Mouse (Mus musculus) leukemia stem cell, adult 10-12 weeks (primary cell): ENCODE measurements around the gene Pkdcc. TPM values are rescaled to one million over a fixed set of nuclear protein-coding genes. Genes with fewer than 3 reads are reported as not detected.

Experiments
- polyA plus RNA-seq: library from polyadenylated mRNA; stranded (reverse); fragments of >175 nt; gene quantifications from 2 replicates; pipeline ENCODE4 v1.2.3, GENCODE M21; 2012; ENCODE audit warnings: low replicate concordance

The Pkdcc gene
- polyA plus RNA-seq, result 1.0 and 3.1 TPM in 2 replicates

GRCm38 (mm10) chr17:83214674-83215528 is at the start of gene Pkdcc:
TSS of gene Pkdcc (plus strand) at chr17:83215292.

Other genes with a start within 250 kb of the Pkdcc start
- gene Eml4, start 135.6 kb downstream of the Pkdcc start, polyA plus RNA-seq, result 1.2 TPM in 2 replicates